Mouse (Mus musculus) erythroblast, embryonic 14.5 days (primary cell): ENCODE measurements around the gene Sema3d.

Source experiments
- GATA1 ChIP-seq: IDR thresholded peaks from 2 replicates; pipeline ENCODE4 v1.6.1; 2012; ENCODE audit warnings: low read length, inconsistent platforms, mixed read lengths
- TAL1 ChIP-seq: IDR thresholded peaks from 3 replicates; pipeline ENCODE4 v1.6.1; 2012; ENCODE audit warnings: low read length, inconsistent platforms, mixed read lengths

DNA sequence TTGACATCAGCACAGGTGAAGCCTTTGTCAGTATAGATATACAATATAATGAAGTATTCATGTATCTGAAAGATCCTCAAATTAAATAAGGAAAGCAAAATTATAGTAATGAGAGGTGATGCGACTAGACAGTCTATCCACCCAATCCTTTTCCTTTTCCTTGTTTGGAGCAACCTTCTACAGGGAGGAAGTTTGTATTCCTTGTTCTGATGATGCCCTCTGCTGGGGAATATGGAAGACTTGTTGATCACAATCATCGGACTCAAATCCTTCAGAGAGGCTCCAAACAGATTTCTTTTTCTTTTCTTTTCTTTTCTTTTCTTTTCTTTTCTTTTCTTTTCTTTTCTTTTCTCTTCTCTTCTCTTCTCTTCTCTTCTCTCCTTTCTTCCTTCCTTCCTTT lies 158.1 kb downstream of the Sema3d start:
- TF ChIP-seq GATA1, result no peak
- TF ChIP-seq TAL1, result no peak
